Mouse (Mus musculus): ENCODE results near the gene Cldn10.
"Not testable (repeated sequence)": the region's sequence is repeated elsewhere in the genome, so short reads cannot be mapped to it uniquely, and the experiment has no call there.

Cldn10 gene

GRCm38 (mm10) chr14:118782241-118782640 lies 5.5 kb upstream of the Cldn10 start:
- no peak for DNase-seq (ENCODE audit: low spot score)

- no peak for DNase-seq (ENCODE audit: low spot score)
Observed at GRCm38 (mm10) chr14:118783326-118783935, 4.3 kb upstream of the Cldn10 start.

GRCm38 (mm10) chr14:118790217-118790616 lies 2.5 kb downstream of the Cldn10 start:
- no peak for DNase-seq (ENCODE audit: low spot score)

- no peak for DNase-seq (ENCODE audit: low spot score)
Observed at GRCm38 (mm10) chr14:118792957-118793356, 5.2 kb downstream of the Cldn10 start.

GRCm38 (mm10) chr14:118793416-118793815 lies 5.7 kb downstream of the Cldn10 start:
- DNase-seq (ENCODE audit: low spot score), result no peak

- no peak for DNase-seq (ENCODE audit: low spot score)
Observed at GRCm38 (mm10) chr14:118794196-118794595, 6.5 kb downstream of the Cldn10 start.

GRCm38 (mm10) chr14:118794893-118795292 lies 7.2 kb downstream of the Cldn10 start:
- no peak for DNase-seq (ENCODE audit: low spot score)

- DNase-seq (ENCODE audit: low spot score), result no peak
Observed at GRCm38 (mm10) chr14:118795915-118796693, 8.4 kb downstream of the Cldn10 start.

- DNase-seq (ENCODE audit: low spot score), result no peak
Observed at GRCm38 (mm10) chr14:118796694-118797058, 9.0 kb downstream of the Cldn10 start.

GRCm38 (mm10) chr14:118797270-118797669 lies 9.6 kb downstream of the Cldn10 start:
- DNase-seq (ENCODE audit: low spot score), result no peak

GRCm38 (mm10) chr14:118799918-118800317 lies 12.2 kb downstream of the Cldn10 start:
- no peak for DNase-seq (ENCODE audit: low spot score)

- DNase-seq (ENCODE audit: low spot score), result no peak
Observed at GRCm38 (mm10) chr14:118803936-118804335, 16.2 kb downstream of the Cldn10 start.

- DNase-seq (ENCODE audit: low spot score), result no peak
Observed at GRCm38 (mm10) chr14:118804351-118804750, 16.6 kb downstream of the Cldn10 start.

GRCm38 (mm10) chr14:118807653-118808052 lies 19.9 kb downstream of the Cldn10 start:
- no peak for DNase-seq (ENCODE audit: low spot score)

- not testable (repeated sequence) for DNase-seq (ENCODE audit: low spot score)
Observed at GRCm38 (mm10) chr14:118808183-118808582, 20.5 kb downstream of the Cldn10 start.

- DNase-seq (ENCODE audit: low spot score), result no peak
Observed at GRCm38 (mm10) chr14:118809686-118810085, 22.0 kb downstream of the Cldn10 start.

GRCm38 (mm10) chr14:118811256-118811655 lies 23.5 kb downstream of the Cldn10 start:
- not testable (repeated sequence) for DNase-seq (ENCODE audit: low spot score)

- DNase-seq (ENCODE audit: low spot score), result no peak
Observed at GRCm38 (mm10) chr14:118813111-118813510, 25.4 kb downstream of the Cldn10 start.

- DNase-seq (ENCODE audit: low spot score), result peak; percentile 16
Observed at GRCm38 (mm10) chr14:118816503-118816902, 28.8 kb downstream of the Cldn10 start.

GRCm38 (mm10) chr14:118820111-118820510 lies 32.4 kb downstream of the Cldn10 start:
- peak; percentile 78 for DNase-seq (ENCODE audit: low spot score)

- no peak for DNase-seq (ENCODE audit: low spot score)
Observed at GRCm38 (mm10) chr14:118822816-118823215, 35.1 kb downstream of the Cldn10 start.

GRCm38 (mm10) chr14:118823313-118823712 lies 35.6 kb downstream of the Cldn10 start:
- DNase-seq (ENCODE audit: low spot score), result no peak

- DNase-seq (ENCODE audit: low spot score), result no peak
Observed at GRCm38 (mm10) chr14:118826346-118826745, 38.6 kb downstream of the Cldn10 start.

All from layer of hippocampus, adult 9-10 months (tissue).